Mouse (Mus musculus) 3T3-L1 (cell line): ENCODE measurements around the gene Hoxd1.

ENCODE experiments used
- DNase-seq: peaks from one replicate; pipeline ENCODE4 v3.0.0-alpha.2; 2015; ENCODE audit warnings: low read depth, low spot score

Gene Hoxd1

DNA sequence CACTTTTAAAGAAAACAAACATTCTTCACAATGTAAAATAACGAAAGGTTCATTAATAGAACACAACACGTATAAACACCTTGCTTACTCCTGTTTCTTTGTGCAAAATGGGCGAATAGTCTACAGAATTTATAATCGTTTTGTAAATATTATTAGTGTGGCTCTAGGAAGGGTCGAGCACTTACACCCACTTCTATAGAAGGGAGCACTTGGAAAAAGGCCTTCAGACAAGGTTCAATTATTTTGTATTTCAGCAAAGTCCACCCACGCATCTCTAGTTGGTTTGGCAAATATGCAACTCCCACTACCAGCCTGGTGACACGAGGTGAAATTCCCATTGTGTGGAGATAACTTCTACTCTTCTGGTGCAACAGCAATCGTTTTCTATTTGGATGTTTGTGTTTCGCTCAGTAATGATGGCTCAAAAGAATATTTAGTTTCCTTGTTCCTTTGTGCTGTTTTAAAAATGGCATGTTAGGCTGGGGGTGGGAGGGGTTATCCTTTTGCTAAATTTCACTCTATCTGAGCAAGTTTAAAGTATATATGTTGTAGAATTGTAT is 14.3 kb upstream of the Hoxd1 start:
- DNase-seq, result no peak

DNA sequence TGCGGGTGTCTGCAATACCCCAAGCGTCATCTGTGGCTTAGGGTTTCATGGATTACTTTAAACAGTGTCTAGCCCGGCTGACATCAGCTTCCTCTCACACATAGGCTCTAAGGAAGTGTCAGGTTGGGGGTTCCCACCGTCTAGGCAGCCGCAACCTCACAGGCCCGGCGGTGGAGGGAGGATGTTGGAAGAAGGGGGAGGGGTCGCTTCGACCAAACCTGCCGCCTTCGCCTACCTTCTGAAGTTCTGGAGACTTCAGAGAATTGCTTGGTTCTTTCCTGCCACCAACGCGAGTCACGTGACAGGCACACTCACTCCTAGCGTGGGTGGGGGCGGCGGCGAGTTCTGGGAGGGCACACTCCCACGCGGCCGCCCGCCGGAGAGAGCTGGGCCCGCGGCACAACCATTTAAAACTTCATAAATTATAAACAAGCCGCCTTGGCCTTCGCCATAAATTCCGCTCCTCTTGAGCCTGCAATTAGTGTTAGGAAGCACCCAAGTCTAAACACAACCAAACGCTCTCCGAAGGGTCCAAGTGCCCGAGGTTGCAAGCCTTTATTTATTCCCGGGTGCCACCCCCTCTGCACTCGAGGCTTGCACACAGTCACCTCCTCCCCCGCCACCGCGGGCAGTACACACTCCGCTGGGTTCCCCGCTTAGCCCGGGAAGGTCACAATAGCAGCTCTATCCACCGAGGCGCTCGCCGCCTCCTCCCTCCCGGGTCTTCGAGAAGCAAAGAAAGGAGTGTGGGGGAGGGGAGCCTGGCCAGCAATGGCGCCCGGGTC is 13.3 kb upstream of the Hoxd1 start:
- DNase-seq, result no peak

DNA sequence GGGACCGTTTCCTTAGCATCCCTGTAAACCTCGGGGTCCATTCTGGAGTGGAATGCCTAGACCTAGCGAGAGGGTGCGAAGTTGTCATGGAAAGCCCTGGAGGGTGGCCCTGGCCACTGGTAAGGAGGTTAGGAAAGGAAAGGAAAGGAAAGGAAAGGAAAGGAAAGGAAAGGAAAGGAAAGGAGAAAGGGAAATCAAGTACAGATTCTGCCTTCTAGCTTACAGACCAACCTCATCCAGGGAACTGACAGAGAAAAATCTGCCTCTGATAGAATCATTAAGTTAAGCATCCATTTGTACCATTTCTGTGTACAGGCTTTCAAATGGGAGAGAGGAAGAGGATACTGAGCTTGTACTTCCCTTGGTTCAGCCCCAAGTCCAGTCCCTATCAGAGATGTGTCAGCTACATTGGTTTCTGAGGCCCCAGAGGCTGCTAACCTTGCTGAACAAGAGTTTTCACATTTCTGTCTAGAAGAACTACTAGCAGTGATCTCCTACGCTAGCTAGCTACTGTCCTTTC is 12.0 kb upstream of the Hoxd1 start:
- no peak for DNase-seq

DNA sequence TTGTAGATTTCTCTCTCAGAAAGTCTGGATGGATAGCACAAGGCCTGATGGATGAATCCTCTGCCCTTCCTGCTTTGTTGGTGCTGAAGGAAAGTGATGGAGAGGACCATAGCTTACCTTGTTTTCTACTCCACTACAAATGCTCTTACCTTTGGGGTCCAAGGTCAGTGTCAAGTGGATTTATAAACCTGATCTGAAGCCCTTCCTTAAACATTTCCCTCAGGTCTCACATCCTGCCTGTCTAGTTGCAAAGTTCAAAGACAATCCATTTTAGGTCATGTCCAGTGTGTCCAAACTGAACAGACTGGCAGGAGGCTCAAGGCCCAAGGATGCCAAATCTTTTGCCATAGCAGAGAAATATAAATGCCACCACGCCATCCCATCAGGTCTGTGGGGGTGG is 10.9 kb upstream of the Hoxd1 start:
- no peak for DNase-seq

DNA sequence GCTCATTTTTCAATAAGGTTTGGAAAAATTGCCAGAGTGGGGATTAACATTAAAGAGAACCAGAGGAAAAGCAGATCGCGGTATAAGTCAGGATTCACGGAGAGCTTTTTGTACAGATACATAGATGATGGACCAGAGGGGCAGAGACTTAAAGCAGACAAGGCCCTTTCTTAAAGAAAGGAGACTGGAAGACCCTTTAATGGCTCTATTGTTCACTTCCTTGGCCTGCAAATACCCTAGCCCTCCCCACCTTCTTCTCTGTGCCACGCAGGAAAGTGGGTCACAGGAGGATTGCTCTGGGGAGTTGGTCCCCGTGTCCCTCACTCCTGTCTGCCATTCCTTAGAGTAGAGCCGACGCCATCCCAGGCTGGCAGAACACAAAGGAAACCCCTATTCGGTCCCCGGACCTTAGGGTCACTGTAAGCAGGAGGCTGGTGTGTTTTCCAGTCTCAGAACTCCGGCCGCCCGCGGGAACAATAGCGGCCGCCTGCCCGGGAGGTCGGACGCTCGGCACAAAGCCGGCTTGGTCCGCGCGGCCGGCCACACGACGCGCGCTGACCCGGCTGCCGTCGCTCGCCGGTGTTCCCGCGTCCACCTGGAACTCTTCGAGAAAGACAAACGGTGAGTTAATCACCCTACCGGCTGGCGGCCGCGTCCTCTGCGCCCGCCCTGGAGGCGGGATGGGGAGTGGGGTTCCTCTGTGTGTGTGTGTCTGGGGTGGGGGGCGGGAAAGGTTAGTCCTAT is 10.2 kb upstream of the Hoxd1 start:
- DNase-seq, result no peak

DNA sequence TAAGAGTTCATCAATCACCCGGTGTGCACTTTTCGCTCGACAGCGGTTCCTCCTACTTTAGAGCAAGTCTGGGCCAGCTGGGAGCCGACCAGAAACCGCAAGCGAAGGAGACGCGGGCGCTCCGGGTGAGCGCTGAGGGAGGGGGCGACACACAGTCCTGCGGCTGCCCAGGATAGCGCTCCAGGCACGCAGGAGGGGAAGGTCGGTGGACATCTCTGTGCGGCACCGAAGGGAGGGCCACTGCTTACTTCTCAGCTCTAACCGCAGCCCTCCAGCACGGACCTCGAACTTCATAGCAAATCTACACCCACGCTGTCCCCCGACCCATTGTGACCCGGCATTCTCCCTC is 9.6 kb upstream of the Hoxd1 start:
- no peak for DNase-seq

DNA sequence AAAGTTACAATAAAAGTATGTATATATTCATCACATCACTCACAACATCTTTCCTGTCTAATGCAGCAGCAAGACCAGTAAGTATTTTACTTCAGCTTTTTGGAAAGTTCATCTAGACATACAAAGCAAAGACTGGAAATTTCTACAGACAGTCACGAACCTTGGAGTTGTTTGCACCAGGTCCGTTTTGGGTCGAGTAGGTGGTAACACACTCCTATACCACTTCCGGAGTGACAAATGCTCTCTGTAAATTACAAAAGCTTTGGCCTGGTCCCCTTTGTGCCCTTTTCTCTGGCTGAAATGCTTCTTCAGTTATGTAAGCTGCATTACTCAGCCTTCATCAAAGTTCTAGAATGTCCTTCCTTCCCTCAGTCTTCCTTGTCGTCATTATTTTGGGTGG is 9.1 kb upstream of the Hoxd1 start:
- no peak for DNase-seq

DNA sequence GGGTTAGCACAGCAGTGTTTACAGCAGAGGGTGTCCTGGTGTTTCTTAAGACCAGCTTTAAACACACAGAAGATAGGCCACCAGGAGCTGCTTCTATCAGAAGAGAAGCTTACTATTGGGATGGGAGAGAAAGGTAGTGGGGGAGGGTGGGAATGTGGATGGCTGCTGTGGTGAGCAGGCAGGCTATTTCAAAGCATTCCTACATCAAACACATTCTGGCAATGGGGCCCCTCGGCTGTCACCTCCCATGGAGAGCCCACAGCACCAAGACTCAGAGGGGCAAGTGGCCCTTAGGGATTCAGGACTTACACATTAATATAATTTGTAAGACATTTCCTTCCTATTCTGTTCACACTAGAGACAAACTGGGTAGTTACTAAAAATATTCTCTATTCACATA is 2.6 kb upstream of the Hoxd1 start:
- no peak for DNase-seq

DNA sequence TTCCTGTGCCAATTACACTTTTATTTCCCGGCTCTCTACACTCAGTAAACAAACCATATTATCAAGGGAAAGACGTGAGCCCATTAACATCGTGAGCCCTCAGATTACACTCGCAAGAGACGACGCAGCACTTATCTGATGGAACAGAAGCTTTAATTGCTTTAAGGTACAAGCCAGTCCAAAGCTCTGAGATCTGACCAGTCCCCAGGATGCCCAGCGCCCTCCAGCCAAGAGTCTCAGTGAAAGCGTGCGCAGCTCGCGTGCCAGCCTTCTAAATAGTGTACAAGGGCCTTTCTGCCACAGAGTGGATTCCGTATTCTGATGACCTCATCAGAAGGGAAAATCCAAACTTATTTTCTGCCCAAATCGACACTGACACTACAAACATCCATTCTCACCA is 839 bp upstream of the Hoxd1 start:
- DNase-seq, result no peak

DNA sequence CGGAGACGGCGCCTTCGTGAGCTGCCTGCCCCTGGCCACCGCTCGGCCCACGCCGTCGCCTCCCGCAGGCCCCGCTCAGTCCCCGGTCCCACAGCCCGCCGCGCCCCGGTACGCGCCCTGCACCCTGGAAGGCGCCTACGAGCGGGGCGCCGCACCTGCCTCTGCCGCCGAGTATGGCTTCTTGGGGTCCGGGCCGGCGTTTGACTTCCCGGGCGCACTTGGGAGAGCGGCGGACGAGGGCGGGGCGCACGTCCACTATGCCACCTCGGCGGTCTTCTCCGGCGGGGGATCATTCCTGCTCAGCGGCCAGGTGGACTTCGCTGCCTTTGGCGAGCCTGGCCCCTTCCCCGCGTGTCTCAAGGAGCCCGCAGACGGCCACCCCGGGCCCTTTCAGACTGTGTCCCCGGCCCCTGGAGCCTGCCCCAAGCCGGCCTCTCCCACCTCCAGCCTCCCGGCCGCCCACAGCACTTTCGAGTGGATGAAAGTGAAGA is 510 bp downstream of the Hoxd1 start:
- no peak for DNase-seq

DNA sequence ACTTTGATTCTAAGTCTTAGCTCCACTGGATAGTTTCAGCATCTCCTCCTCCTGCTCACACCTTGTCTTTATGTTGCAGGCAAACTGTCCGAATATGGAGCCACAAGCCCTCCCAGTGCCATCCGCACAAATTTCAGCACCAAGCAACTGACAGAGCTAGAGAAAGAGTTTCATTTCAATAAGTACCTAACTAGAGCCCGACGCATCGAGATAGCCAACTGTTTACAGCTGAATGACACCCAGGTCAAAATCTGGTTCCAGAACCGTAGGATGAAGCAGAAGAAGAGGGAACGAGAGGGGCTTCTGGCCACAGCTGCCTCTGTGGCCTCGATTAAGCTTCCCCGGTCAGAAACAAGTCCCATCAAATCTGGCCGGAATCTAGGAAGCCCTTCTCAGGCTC is 1.2 kb downstream of the Hoxd1 start:
- DNase-seq, result no peak

DNA sequence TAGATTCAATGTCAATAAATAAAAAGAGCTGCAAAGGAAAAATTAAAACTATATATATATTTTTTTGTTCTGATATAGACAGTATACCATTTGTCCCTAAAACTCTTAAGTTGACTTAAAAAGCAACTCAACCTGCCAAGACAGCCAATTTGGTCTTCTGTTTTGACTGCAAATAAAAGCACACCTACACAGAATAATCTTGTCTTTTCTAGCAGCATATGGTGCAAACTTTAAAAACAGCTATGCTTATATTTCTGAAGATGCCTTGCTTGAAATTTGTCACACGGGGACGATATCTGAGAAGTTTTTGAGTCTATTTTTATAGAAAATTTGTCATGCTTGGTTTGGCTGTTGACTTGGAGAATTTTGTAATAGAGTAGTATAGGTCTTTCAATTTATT is 11.6 kb downstream of the Hoxd1 start:
- DNase-seq, result no peak

DNA sequence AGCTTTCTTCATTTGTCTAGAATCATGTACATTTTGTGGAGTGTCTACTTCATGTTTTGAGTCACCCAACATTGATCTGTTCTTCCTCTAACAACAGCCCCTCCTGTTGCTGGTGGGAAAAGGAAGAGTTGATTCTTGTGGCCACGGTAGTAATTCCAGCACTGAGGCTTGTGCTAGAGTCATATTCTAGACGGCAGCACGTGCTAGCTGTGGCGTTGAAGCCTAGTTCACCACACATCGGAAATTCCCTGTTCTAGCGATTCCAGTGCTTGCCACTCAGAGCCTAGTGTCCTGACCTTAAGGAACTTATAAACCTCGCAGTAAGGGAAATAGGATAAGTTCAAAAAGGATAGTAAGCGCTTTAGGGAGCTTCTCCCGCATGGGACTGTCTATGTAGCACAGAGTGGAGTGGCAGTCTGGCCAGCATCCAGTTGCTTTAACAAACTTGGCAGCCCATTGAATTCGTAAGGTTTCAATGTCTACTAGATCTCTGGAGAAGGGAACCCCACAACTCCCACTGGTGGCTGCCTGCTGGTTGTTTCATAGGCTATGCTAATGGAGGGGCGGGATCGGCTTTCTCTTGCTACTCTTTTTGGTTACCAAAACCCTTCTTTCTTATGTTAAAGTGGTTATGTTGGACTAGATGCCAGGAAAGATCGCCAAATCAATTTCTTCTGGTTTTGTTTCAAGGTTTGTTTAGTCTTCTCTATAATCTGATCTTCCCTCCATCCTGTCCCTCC is 14.9 kb downstream of the Hoxd1 start:
- peak; percentile 6 for DNase-seq

DNA sequence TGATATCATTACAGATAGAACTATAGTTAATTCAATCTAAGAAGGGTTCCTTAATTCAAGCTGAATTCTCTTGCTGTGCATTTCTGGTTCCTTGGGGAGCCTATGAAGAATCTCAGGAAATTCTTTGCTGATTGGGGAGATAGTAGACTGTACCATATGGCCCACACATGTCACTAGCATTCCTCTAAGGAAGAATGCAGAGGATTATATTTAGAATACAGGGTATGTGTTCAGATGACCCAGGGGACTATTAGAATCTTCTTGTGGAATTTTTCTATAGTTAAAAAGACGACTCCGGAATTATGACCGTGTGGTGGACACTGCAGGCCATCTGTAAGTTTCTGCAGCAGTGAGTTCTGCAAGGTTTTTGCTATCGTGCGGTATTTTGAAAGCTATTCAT is 18.6 kb downstream of the Hoxd1 start:
- peak; percentile 37 for DNase-seq

DNA sequence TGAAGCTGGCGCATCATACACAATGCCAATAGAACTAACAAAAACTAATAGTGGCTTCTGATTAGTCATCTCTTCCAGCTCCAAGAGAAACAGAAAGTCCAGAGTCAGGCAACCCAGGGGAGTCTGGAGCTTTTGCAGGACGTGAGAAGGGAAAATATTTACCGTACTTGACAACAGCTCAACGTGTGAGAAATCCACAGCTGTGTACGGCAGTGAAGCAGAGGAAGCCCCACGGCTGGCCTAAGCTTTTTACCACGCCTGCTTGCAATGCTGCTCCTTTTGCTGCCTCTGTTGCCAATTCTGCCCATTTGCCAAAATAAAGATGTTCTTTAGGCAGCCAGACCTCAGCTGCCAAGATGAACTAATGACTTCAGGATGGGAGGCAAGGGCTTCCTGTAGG is 32.8 kb downstream of the Hoxd1 start:
- peak; percentile 77 for DNase-seq

DNA sequence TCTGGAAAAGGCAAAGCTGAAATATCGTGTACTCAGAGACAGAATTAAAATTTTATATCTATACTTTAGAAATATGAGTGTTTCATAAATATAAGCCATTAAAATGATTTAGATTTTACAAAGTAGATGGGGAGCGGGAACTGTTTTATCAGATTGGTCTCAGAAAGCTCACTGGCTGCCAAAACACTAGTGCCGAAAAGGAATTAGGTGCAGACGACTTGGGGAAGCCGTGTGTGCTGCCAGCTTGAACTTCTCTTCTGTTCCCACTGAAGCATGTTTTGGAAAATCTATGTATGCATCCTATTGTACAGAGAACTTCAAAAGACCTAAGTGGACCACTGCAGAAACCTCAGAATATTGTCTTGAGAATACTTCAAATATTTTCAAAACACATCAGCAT is 45.7 kb downstream of the Hoxd1 start:
- DNase-seq, result no peak
